Mouse (Mus musculus): Measurements from ENCODE around the gene Fggy. TPM values are rescaled to one million over a fixed set of nuclear protein-coding genes. Genes with fewer than 3 reads are reported as not detected.

The Fggy gene
- total and polyA plus RNA-seq, 2 experiments from 2014 or later, result 2.7 to 3.9 TPM

- no peak for TF ChIP-seq CTCF (IDR thresholded peaks at IDR 0.05; ENCODE audit: low read depth)
- no peak for TF ChIP-seq EP300 (IDR thresholded peaks at IDR 0.05; ENCODE audit: low read depth)
- Histone ChIP-seq H3K4me1 (ENCODE audit: control insufficient read depth, insufficient read depth) (0 out of 2 replicates have a peak, but pooled peaks cover 4% of the 10 kb centered on the region), H3K4me3 (ENCODE audit: low read depth, low read length) (no peak overlapping the region), H3K27ac (ENCODE audit: low read depth) (no peak overlapping the region), H3K4me2 (ENCODE audit: low read depth, low read length) (no peak overlapping the region), H3K9ac (replicated peaks; ENCODE audit: low read depth, low read length) (no peak overlapping the region), H3K36me3 (replicated peaks; ENCODE audit: control insufficient read depth, insufficient read depth, low read length) (no peaks in the 10 kb centered on the region), H3K27me3 (ENCODE audit: control insufficient read depth, insufficient read depth, low read length) (no peaks in the 10 kb centered on the region), H3K9me3 (replicated peaks; ENCODE audit: control insufficient read depth, low read length) (no peaks in the 10 kb centered on the region)
- 86% methylated on average over 2 of the region's 2 CpGs for WGBS
- DNase-seq (ENCODE audit: low spot score) (no peak), ATAC-seq (ENCODE audit: insufficient read depth, low read depth) (no peak)
These were observed 294.9 kb downstream of the Fggy start for GRCm38 (mm10) chr4:95852257-95852656.

- no peaks in the 10 kb centered on the region for H3K9me3 ChIP-seq (replicated peaks; ENCODE audit: control insufficient read depth, low read length)
- TF ChIP-seq EP300 (IDR thresholded peaks at IDR 0.05; ENCODE audit: low read depth), result no peak
- no peak for TF ChIP-seq CTCF (IDR thresholded peaks at IDR 0.05; ENCODE audit: low read depth)
- ATAC-seq (ENCODE audit: insufficient read depth, low read depth), result no peak
- no peak overlapping the region for H3K4me2 ChIP-seq (ENCODE audit: low read depth, low read length)
- no peak overlapping the region for H3K4me3 ChIP-seq (ENCODE audit: low read depth, low read length)
- H3K36me3 ChIP-seq (replicated peaks; ENCODE audit: control insufficient read depth, insufficient read depth, low read length), result no peaks in the 10 kb centered on the region
- WGBS, result 82% methylated on average over 2 of the region's 2 CpGs
- H3K27ac ChIP-seq (ENCODE audit: low read depth), result no peak overlapping the region
- no peaks in the 10 kb centered on the region for H3K4me1 ChIP-seq (ENCODE audit: control insufficient read depth, insufficient read depth)
- H3K9ac ChIP-seq (replicated peaks; ENCODE audit: low read depth, low read length), result no peak overlapping the region
- H3K27me3 ChIP-seq (ENCODE audit: control insufficient read depth, insufficient read depth, low read length), result no peaks in the 10 kb centered on the region
- DNase-seq (ENCODE audit: low spot score), result no peak
These were observed 298.7 kb downstream of the Fggy start for GRCm38 (mm10) chr4:95856008-95856407.

- H3K36me3 ChIP-seq (replicated peaks; ENCODE audit: control insufficient read depth, insufficient read depth, low read length), result no peaks in the 10 kb centered on the region
- no peaks in the 10 kb centered on the region for H3K9me3 ChIP-seq (replicated peaks; ENCODE audit: control insufficient read depth, low read length)
- no peak overlapping the region for H3K4me3 ChIP-seq (ENCODE audit: low read depth, low read length)
- H3K4me1 ChIP-seq (ENCODE audit: control insufficient read depth, insufficient read depth), result peaks cover 15% of the 10 kb centered on the region; the same call in 1 of the 2 replicates
- H3K27me3 ChIP-seq (ENCODE audit: control insufficient read depth, insufficient read depth, low read length), result no peaks in the 10 kb centered on the region
- DNase-seq (ENCODE audit: low spot score), result no peak
- no peak for ATAC-seq (ENCODE audit: insufficient read depth, low read depth)
- H3K27ac ChIP-seq (ENCODE audit: low read depth), result no peak overlapping the region
- H3K9ac ChIP-seq (replicated peaks; ENCODE audit: low read depth, low read length), result no peak overlapping the region
- no peak for TF ChIP-seq EP300 (IDR thresholded peaks at IDR 0.05; ENCODE audit: low read depth)
- no peak for TF ChIP-seq CTCF (IDR thresholded peaks at IDR 0.05; ENCODE audit: low read depth)
- no peak overlapping the region for H3K4me2 ChIP-seq (ENCODE audit: low read depth, low read length)
- 50% methylated on average over 3 of the region's 3 CpGs for WGBS
These were observed 303.3 kb downstream of the Fggy start for GRCm38 (mm10) chr4:95860601-95861000.

GRCm38 (mm10) chr4:95861074-95861473, 303.8 kb downstream of the Fggy start:
- Histone ChIP-seq H3K4me3 (ENCODE audit: low read depth, low read length) (no peak overlapping the region), H3K27ac (ENCODE audit: low read depth) (no peak overlapping the region), H3K27me3 (ENCODE audit: control insufficient read depth, insufficient read depth, low read length) (no peaks in the 10 kb centered on the region), H3K9me3 (replicated peaks; ENCODE audit: control insufficient read depth, low read length) (no peaks in the 10 kb centered on the region), H3K4me2 (ENCODE audit: low read depth, low read length) (no peak overlapping the region), H3K9ac (replicated peaks; ENCODE audit: low read depth, low read length) (no peak overlapping the region), H3K4me1 (ENCODE audit: control insufficient read depth, insufficient read depth) (peaks cover 15% of the 10 kb centered on the region; the same call in 1 of the 2 replicates), H3K36me3 (replicated peaks; ENCODE audit: control insufficient read depth, insufficient read depth, low read length) (no peaks in the 10 kb centered on the region)
- 53% methylated on average over 4 of the region's 4 CpGs for WGBS
- no peak for DNase-seq (ENCODE audit: low spot score)
- no peak for ATAC-seq (ENCODE audit: insufficient read depth, low read depth)
- TF ChIP-seq CTCF (IDR thresholded peaks at IDR 0.05; ENCODE audit: low read depth) (no peak), EP300 (IDR thresholded peaks at IDR 0.05; ENCODE audit: low read depth) (no peak)

- H3K9me3 ChIP-seq (replicated peaks; ENCODE audit: control insufficient read depth, low read length), result no peaks in the 10 kb centered on the region
- no peak overlapping the region for H3K27ac ChIP-seq (ENCODE audit: low read depth)
- H3K4me3 ChIP-seq (ENCODE audit: low read depth, low read length), result no peak overlapping the region
- H3K36me3 ChIP-seq (replicated peaks; ENCODE audit: control insufficient read depth, insufficient read depth, low read length), result no peaks in the 10 kb centered on the region
- TF ChIP-seq CTCF (IDR thresholded peaks at IDR 0.05; ENCODE audit: low read depth), result no peak
- TF ChIP-seq EP300 (IDR thresholded peaks at IDR 0.05; ENCODE audit: low read depth), result no peak
- peaks cover 15% of the 10 kb centered on the region; the same call in 1 of the 2 replicates for H3K4me1 ChIP-seq (ENCODE audit: control insufficient read depth, insufficient read depth)
- no peak overlapping the region for H3K4me2 ChIP-seq (ENCODE audit: low read depth, low read length)
- no peak overlapping the region for H3K9ac ChIP-seq (replicated peaks; ENCODE audit: low read depth, low read length)
- H3K27me3 ChIP-seq (ENCODE audit: control insufficient read depth, insufficient read depth, low read length), result no peaks in the 10 kb centered on the region
- WGBS, result 40% methylated on average over 5 of the region's 5 CpGs
- ATAC-seq (ENCODE audit: insufficient read depth, low read depth), result peak; percentile 49
- no peak for DNase-seq (ENCODE audit: low spot score)
These were observed 304.4 kb downstream of the Fggy start for GRCm38 (mm10) chr4:95861741-95862155.

GRCm38 (mm10) chr4:95862276-95862675, 305.0 kb downstream of the Fggy start:
- no peak for DNase-seq (ENCODE audit: low spot score)
- no peak for ATAC-seq (ENCODE audit: insufficient read depth, low read depth)
- H3K36me3 ChIP-seq (replicated peaks; ENCODE audit: control insufficient read depth, insufficient read depth, low read length), result no peaks in the 10 kb centered on the region

More at GRCm38 (mm10) chr4:95862276-95862675, 305.0 kb downstream of the Fggy start:
- Histone ChIP-seq H3K27me3 (ENCODE audit: control insufficient read depth, insufficient read depth, low read length) (no peaks in the 10 kb centered on the region), H3K4me2 (ENCODE audit: low read depth, low read length) (no peak overlapping the region), H3K4me3 (ENCODE audit: low read depth, low read length) (no peak overlapping the region), H3K4me1 (ENCODE audit: control insufficient read depth, insufficient read depth) (peaks cover 15% of the 10 kb centered on the region; the same call in 1 of the 2 replicates), H3K9me3 (replicated peaks; ENCODE audit: control insufficient read depth, low read length) (no peaks in the 10 kb centered on the region), H3K9ac (replicated peaks; ENCODE audit: low read depth, low read length) (no peak overlapping the region), H3K27ac (ENCODE audit: low read depth) (no peak overlapping the region)
- TF ChIP-seq CTCF (IDR thresholded peaks at IDR 0.05; ENCODE audit: low read depth) (no peak), EP300 (IDR thresholded peaks at IDR 0.05; ENCODE audit: low read depth) (no peak)
- 42% methylated on average over 7 of the region's 7 CpGs for WGBS
